Mouse (Mus musculus) stomach, postnatal 0 days (tissue): Measurements from ENCODE around the gene Tmem110. TPM values are rescaled to one million over a fixed set of nuclear protein-coding genes. Genes with fewer than 3 reads are reported as not detected.

Experiments used
- ATAC-seq: fragments of 200-750 bp; cut with Nextera tagmentation; 2 replicates; pipeline ENCODE4 v1.8.0; 2017; ENCODE audit not compliant: low FRiP score, low TSS enrichment
- DNase-seq: peaks from one replicate; pipeline ENCODE4 v3.0.0-alpha.2; 2016; ENCODE audit warnings: low spot score
- H3K27ac ChIP-seq: fragments of 300-500 bp; sonication (generic); replicated peaks from 2 replicates; pipeline ENCODE4 v1.5.1; 2014; ENCODE audit warnings: mild to moderate bottlenecking, control low read depth
- H3K27me3 ChIP-seq: fragments of 300-500 bp; sonication (generic); 2 replicates; pipeline ENCODE4 v1.6.1; 2014; ENCODE audit warnings: low read length; ENCODE audit not compliant: control insufficient read depth, insufficient read depth
- H3K36me3 ChIP-seq: fragments of 300-500 bp; sonication (generic); 2 replicates; pipeline ENCODE4 v1.6.1; 2014; ENCODE audit warnings: low read length, mixed read lengths; ENCODE audit not compliant: control insufficient read depth, insufficient read depth
- H3K4me1 ChIP-seq: fragments of 300-500 bp; sonication (generic); replicated peaks from 2 replicates; pipeline ENCODE4 v1.6.1; 2014; ENCODE audit warnings: antibody characterized with exemption; ENCODE audit not compliant: control insufficient read depth, insufficient read depth
- H3K4me2 ChIP-seq: fragments of 300-500 bp; sonication (generic); replicated peaks from 2 replicates; pipeline ENCODE4 v1.6.1; 2014; ENCODE audit warnings: low read depth, mild to moderate bottlenecking, control low read depth, moderate library complexity
- H3K4me3 ChIP-seq: fragments of 300-500 bp; sonication (generic); 2 replicates; pipeline ENCODE4 v1.5.1; 2014; ENCODE audit warnings: low read depth, low read length, control low read depth
- H3K9ac ChIP-seq: fragments of 300-500 bp; sonication (generic); 2 replicates; pipeline ENCODE4 v1.6.1; 2014; ENCODE audit warnings: mild to moderate bottlenecking, low read length, control low read depth, mixed read lengths
- H3K9me3 ChIP-seq: fragments of 300-500 bp; sonication (generic); 2 replicates; pipeline ENCODE4 v1.6.1; 2016; ENCODE audit warnings: low read length; ENCODE audit not compliant: control insufficient read depth
- CTCF ChIP-seq: IDR thresholded peaks from 2 replicates; pipeline ENCODE4 v1.5.1; 2016; ENCODE audit warnings: antibody characterized with exemption, low read depth, mild to moderate bottlenecking, moderate library complexity
- EP300 ChIP-seq: optimal IDR thresholded peaks from 2 replicates; pipeline ENCODE3; 2016; ENCODE audit warnings: antibody characterized with exemption
- WGBS: fragments of 180-500 bp; shearing (Covaris S2); extraction: QIAGEN DNeasy Blood & Tissue Kit; methylation state at CpG from one replicate; pipeline ENCODE4 v1.1.7; 2014; 5-methylcytosine and 5-hydroxymethylcytosine counted together
- polyA plus RNA-seq: library from polyadenylated mRNA; unstranded; fragments of >200 nt; fragmentation: Nextera tagmentation; extraction: Ambion mirVana; gene quantifications from 2 replicates; pipeline ENCODE4 v1.2.1, GENCODE M21; 2015

Gene Tmem110
- polyA plus RNA-seq, 1 experiment from 2014 or later: 24.0 TPM

DNA sequence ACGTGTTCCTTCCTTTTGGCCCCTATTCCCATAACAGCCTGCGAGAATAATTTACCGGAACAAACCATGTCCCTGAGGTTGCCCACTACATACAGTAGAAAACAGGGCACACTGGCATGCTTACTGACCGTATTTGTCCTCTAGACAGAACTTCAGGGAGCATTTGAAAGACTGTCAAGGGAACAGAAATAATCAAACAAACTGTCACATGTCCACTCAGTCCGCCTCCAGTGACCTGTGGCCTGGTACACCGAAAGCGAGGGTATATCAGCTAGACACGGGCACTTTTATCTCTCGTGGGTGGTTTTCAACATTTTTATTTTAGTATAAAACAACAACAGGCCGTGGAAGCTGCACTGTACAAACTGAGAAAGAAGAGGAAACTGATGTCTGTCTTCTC is 43.4 kb downstream of the Tmem110 start:
- TF ChIP-seq CTCF: no peak
- no peak for TF ChIP-seq EP300
- ATAC-seq: no peak
- no peak for DNase-seq
- Histone ChIP-seq H3K4me3 (no peak overlapping the region), H3K9ac (no peak overlapping the region), H3K36me3 (peaks cover 4% of the 10 kb centered on the region), H3K27me3 (no peaks in the 10 kb centered on the region), H3K27ac (peak overlapping the region; percentile 94), H3K4me1 (peaks cover 4% of the 10 kb centered on the region; the same call in 1 of the 2 replicates), H3K9me3 (no peaks in the 10 kb centered on the region), H3K4me2 (no peak overlapping the region)
- WGBS: 76% methylated on average over 10 of the region's 10 CpGs

DNA sequence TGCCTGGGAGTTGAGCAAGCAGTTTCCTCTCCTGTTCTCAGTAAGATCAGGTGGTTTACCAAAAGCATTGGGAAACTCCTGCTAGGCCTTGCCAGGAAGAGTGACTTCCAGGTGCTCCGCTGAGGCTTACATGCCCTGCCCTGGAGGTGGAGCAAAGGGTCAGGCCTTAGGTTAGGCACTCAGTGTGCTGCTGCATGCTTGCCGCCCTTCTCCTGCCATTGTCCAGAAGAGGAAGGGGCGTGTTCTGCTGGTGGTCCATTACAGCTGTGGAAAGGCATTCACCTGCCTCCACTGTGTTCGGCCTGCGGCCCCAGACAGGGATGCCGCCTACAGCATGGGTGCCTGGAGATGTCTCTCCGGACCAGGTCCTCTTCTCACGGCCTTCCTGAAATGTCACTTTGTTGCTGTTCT is 44.0 kb downstream of the Tmem110 start:
- peaks cover 5% of the 10 kb centered on the region for H3K36me3 ChIP-seq
- 85% methylated on average over 8 of the region's 8 CpGs for WGBS
- TF ChIP-seq EP300 (no peak), CTCF (no peak)
- H3K4me3 ChIP-seq: no peak overlapping the region
- H3K27me3 ChIP-seq: no peaks in the 10 kb centered on the region
- DNase-seq: no peak
- H3K9ac ChIP-seq: no peak overlapping the region
- H3K4me1 ChIP-seq: peaks cover 4% of the 10 kb centered on the region; the same call in 1 of the 2 replicates
- peak overlapping the region; percentile 94 for H3K27ac ChIP-seq
- no peak overlapping the region for H3K4me2 ChIP-seq
- H3K9me3 ChIP-seq: no peaks in the 10 kb centered on the region
- no peak for ATAC-seq

DNA sequence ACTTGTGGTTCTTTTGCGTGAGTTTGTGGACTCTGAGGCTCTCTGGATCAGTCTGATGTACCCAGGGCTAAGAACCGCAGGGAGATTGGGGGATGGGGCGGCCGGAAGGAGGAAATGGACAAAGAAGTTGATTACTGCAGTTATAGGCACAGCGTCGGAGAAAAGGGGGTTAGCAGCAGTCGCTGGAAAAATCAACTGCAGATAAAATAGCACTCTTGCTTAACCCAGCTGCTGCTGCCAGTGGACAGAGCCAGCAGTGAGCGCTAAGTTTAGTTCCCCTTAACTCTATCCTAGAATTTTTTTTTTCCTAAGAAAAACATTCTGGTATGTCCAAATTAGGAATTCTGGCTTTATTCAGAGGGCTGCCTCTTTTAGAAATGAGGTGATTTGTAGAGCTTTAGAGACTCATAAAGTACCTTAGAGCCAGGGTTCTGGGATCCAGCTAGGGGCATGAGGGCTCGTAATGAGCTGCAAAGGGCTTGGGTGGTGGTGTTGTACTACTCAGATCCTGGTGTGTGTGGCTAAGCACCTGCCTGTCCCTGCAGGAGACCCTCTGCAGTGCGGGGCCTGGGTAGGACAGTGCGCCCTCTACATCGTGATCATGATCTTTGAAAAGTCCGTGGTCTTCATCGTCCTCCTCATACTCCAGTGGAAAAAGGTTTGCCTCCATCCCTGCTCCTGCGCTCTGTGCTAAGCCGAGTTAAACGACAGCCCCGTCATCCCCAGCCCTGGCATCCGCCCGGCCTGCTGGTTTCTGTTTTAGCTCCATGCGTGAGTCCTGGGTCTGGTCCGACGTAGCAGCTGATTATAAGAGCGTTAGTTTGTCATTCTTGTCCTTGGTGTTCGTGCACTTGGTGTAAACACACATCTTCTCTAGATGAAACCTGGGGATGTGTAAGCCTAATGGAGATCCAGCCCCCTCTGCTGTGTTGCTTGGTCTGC is 45.1 kb downstream of the Tmem110 start:
- Histone ChIP-seq H3K4me3 (no peak overlapping the region), H3K9ac (peak overlapping the region; percentile 47), H3K27me3 (no peaks in the 10 kb centered on the region), H3K4me1 (peaks cover 4% of the 10 kb centered on the region; the same call in 1 of the 2 replicates), H3K36me3 (peaks cover 6% of the 10 kb centered on the region), H3K9me3 (no peaks in the 10 kb centered on the region), H3K27ac (peak overlapping the region; percentile 94), H3K4me2 (no peak overlapping the region)
- DNase-seq (peak; percentile 30), ATAC-seq (peak; percentile 27; the same call in 1 of the 2 replicates)
- WGBS: 60% methylated on average over 25 of the region's 25 CpGs
- no peak for TF ChIP-seq EP300
- TF ChIP-seq CTCF: no peak

DNA sequence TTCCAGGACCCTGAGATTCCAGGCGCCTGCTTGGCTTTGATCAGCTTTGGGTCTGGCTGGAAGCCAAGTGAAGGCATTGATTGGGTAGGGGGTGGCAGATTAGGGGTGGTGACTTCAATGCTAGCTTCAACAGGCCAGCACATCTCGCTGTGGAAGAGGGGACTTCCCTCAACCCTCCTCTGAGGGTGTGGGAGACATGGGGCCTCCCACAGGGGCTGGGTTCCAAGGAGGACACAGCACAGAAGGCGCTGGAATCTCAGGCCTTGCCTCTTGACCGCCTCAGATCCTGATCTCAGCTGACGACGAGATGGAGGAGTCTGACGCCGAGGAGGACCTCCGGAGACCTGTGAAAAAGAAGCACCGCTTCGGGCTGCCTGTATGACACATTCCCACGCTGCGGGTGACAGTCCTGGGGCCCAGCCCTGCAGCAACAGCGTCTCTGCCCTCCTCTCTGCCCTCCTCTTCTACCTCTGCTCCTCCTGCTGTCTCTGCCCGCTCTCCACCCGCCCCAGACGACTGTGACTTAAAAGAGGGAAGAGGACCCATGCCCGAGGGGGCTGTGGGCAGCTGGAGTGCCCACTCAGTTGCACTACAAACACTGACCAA is 48.8 kb downstream of the Tmem110 start:
- Histone ChIP-seq H3K4me2 (no peak overlapping the region), H3K4me3 (no peak overlapping the region), H3K27ac (0 out of 2 replicates have a peak overlapping the region, but pooled peaks have one; percentile 8), H3K36me3 (0 out of 2 replicates have a peak, but pooled peaks cover 3% of the 10 kb centered on the region), H3K9ac (0 out of 2 replicates have a peak overlapping the region, but pooled peaks have one; percentile 23), H3K4me1 (peaks cover 4% of the 10 kb centered on the region; the same call in 1 of the 2 replicates), H3K9me3 (no peaks in the 10 kb centered on the region), H3K27me3 (no peaks in the 10 kb centered on the region)
- TF ChIP-seq EP300 (no peak), CTCF (no peak)
- ATAC-seq: 0 out of 2 replicates have a peak, but pooled peaks have one; percentile 25
- WGBS: 76% methylated on average over 17 of the region's 18 CpGs
- no peak for DNase-seq

DNA sequence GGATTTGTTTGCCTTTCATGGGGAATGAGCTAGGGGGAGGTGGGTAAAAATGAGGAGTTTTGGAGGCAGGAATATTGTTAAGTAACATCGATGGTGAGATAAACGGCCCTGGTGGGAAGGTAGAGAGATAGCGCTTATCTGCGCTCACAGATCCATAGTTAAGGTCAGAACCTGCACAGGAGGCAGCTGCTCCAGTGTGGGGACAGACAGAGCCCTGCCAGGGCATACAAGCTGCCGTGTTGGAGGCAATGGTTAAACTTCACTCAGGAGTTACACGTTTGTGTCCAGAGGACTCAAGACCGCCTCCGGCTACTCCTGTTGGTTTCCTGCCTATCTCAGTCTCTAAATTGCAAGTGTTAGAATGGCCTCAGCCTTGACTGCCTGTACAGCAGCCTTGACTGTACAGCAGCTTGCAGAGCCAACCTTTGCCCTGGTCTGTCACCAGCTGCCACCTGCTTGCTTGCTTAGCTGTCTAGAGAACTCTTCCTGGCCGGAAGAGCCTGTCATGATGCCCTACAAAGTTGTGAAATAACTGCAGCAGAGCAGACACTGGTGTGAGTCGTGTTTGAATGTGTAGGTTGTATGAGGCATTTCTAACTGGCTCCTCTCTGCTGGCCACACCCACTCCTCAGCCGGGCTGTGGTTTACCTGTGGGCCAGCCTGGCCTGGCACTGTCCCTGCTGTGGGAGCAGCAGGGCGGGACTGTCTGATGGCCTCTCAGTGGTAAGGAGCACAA is 49.9 kb downstream of the Tmem110 start:
- Histone ChIP-seq H3K9me3 (no peaks in the 10 kb centered on the region), H3K4me2 (no peak overlapping the region), H3K27ac (no peak overlapping the region), H3K27me3 (no peaks in the 10 kb centered on the region), H3K4me1 (no peaks in the 10 kb centered on the region), H3K9ac (no peak overlapping the region), H3K4me3 (no peak overlapping the region), H3K36me3 (0 out of 2 replicates have a peak, but pooled peaks cover 3% of the 10 kb centered on the region)
- TF ChIP-seq CTCF (no peak), EP300 (no peak)
- DNase-seq (peak; percentile 29), ATAC-seq (peak; percentile 38)
- 75% methylated on average over 12 of the region's 12 CpGs for WGBS
